Mouse (Mus musculus): ENCODE measurements around the gene Psmb5. TPM values are rescaled to one million over a fixed set of nuclear protein-coding genes. Genes with fewer than 3 reads are reported as not detected.

Psmb5 gene
- total RNA-seq (2015) (133 and 145 TPM in 2 replicates), total RNA-seq (2017) (41.4 and 51.1 TPM in 2 replicates)

GRCm38 (mm10) chr14:54617897-54618365 is at the start of gene Psmb5:
TSS of gene Psmb5 (minus strand) at chr14:54618022.
- peak; percentile 97 for ATAC-seq (ENCODE audit: poor library complexity, severe bottlenecking)

GRCm38 (mm10) chr14:54664477-54665222 is 46.8 kb upstream of the Psmb5 start:
- ATAC-seq (ENCODE audit: poor library complexity, severe bottlenecking), result no peak

GRCm38 (mm10) chr14:54660009-54660408 is 42.2 kb upstream of the Psmb5 start:
- no peak for ATAC-seq (ENCODE audit: poor library complexity, severe bottlenecking)

- peak; percentile 90 for ATAC-seq (ENCODE audit: poor library complexity, severe bottlenecking)
These were observed 35.7 kb upstream of the Psmb5 start for GRCm38 (mm10) chr14:54653496-54653895.

- no peak for ATAC-seq (ENCODE audit: poor library complexity, severe bottlenecking)
These were observed 35.0 kb upstream of the Psmb5 start for GRCm38 (mm10) chr14:54652787-54653186.

- ATAC-seq (ENCODE audit: poor library complexity, severe bottlenecking), result no peak
These were observed 33.7 kb upstream of the Psmb5 start for GRCm38 (mm10) chr14:54651556-54651955.

GRCm38 (mm10) chr14:54650621-54651454 is 33.0 kb upstream of the Psmb5 start:
- peak; percentile 87 for ATAC-seq (ENCODE audit: poor library complexity, severe bottlenecking)

GRCm38 (mm10) chr14:54647900-54648299 is 30.1 kb upstream of the Psmb5 start:
- no peak for ATAC-seq (ENCODE audit: poor library complexity, severe bottlenecking)

- ATAC-seq (ENCODE audit: poor library complexity, severe bottlenecking), result no peak
These were observed 29.2 kb upstream of the Psmb5 start for GRCm38 (mm10) chr14:54646898-54647636.

GRCm38 (mm10) chr14:54646455-54646854 is 28.6 kb upstream of the Psmb5 start:
- ATAC-seq (ENCODE audit: poor library complexity, severe bottlenecking), result no peak

- ATAC-seq (ENCODE audit: poor library complexity, severe bottlenecking), result no peak
These were observed 26.5 kb upstream of the Psmb5 start for GRCm38 (mm10) chr14:54644294-54644693.

- no peak for ATAC-seq (ENCODE audit: poor library complexity, severe bottlenecking)
These were observed 25.2 kb upstream of the Psmb5 start for GRCm38 (mm10) chr14:54643011-54643410.

GRCm38 (mm10) chr14:54642224-54642944 is 24.6 kb upstream of the Psmb5 start:
- ATAC-seq (ENCODE audit: poor library complexity, severe bottlenecking), result no peak

GRCm38 (mm10) chr14:54641305-54641969 is 23.6 kb upstream of the Psmb5 start, which contains the start of gene Cdh24:
TSS of gene Cdh24 (minus strand) at chr14:54641364.
- peak; percentile 81 for ATAC-seq (ENCODE audit: poor library complexity, severe bottlenecking)

- no peak for ATAC-seq (ENCODE audit: poor library complexity, severe bottlenecking)
These were observed 23.1 kb upstream of the Psmb5 start, which contains the start of gene Gm17606 for GRCm38 (mm10) chr14:54640946-54641304. TSS of gene Gm17606 (plus strand) at chr14:54640952.

GRCm38 (mm10) chr14:54640121-54640520 is 22.3 kb upstream of the Psmb5 start:
- no peak for ATAC-seq (ENCODE audit: poor library complexity, severe bottlenecking)

GRCm38 (mm10) chr14:54638210-54638609 is 20.4 kb upstream of the Psmb5 start:
- no peak for ATAC-seq (ENCODE audit: poor library complexity, severe bottlenecking)

GRCm38 (mm10) chr14:54636954-54637353 is 19.1 kb upstream of the Psmb5 start:
- ATAC-seq (ENCODE audit: poor library complexity, severe bottlenecking), result no peak

GRCm38 (mm10) chr14:54634182-54634581 is 16.4 kb upstream of the Psmb5 start:
- ATAC-seq (ENCODE audit: poor library complexity, severe bottlenecking), result no peak

- ATAC-seq (ENCODE audit: poor library complexity, severe bottlenecking), result no peak
These were observed 14.4 kb upstream of the Psmb5 start for GRCm38 (mm10) chr14:54632252-54632651.

All from megakaryocyte, adult 5-6 weeks (primary cell).